Mouse (Mus musculus): ENCODE results near the gene Smoc1. TPM values are rescaled to one million over a fixed set of nuclear protein-coding genes. Genes with fewer than 3 reads are reported as not detected.

The Smoc1 gene
- polyA plus RNA-seq, 1 experiment from 2014 or later, result 10.7 TPM

GRCm38 (mm10) chr12:81029731-81030130 is 3.1 kb downstream of the Smoc1 start:
- Histone ChIP-seq H3K9ac (ENCODE audit: low read depth, low read length) (no peak overlapping the region), H3K9me3 (ENCODE audit: control insufficient read depth, low read length) (no peaks in the 10 kb centered on the region), H3K27me3 (replicated peaks; ENCODE audit: control insufficient read depth, insufficient read depth, low read length) (peaks cover 16% of the 10 kb centered on the region), H3K4me1 (ENCODE audit: control insufficient read depth, insufficient read depth, low read length) (peaks cover 9% of the 10 kb centered on the region; the same call in 1 of the 2 replicates), H3K4me3 (ENCODE audit: low read depth, low read length) (no peak overlapping the region), H3K27ac (replicated peaks; ENCODE audit: low read depth, low read length) (no peak overlapping the region), H3K36me3 (ENCODE audit: control insufficient read depth, insufficient read depth, low read length) (no peaks in the 10 kb centered on the region), H3K4me2 (ENCODE audit: low read depth, low read length) (no peak overlapping the region)
- WGBS, result 13% methylated on average over 4 of the region's 4 CpGs
- no peak for ATAC-seq (ENCODE audit: low read depth)
- DNase-seq (ENCODE audit: low spot score), result no peak

- Histone ChIP-seq H3K9ac (ENCODE audit: low read depth, low read length) (no peak overlapping the region), H3K4me3 (ENCODE audit: low read depth, low read length) (no peak overlapping the region), H3K27me3 (replicated peaks; ENCODE audit: control insufficient read depth, insufficient read depth, low read length) (peaks cover 9% of the 10 kb centered on the region; the same call in 1 of the 2 replicates), H3K36me3 (ENCODE audit: control insufficient read depth, insufficient read depth, low read length) (no peaks in the 10 kb centered on the region), H3K4me1 (ENCODE audit: control insufficient read depth, insufficient read depth, low read length) (peaks cover 9% of the 10 kb centered on the region; the same call in 1 of the 2 replicates), H3K4me2 (ENCODE audit: low read depth, low read length) (no peak overlapping the region), H3K9me3 (ENCODE audit: control insufficient read depth, low read length) (no peaks in the 10 kb centered on the region), H3K27ac (replicated peaks; ENCODE audit: low read depth, low read length) (no peak overlapping the region)
- WGBS, result 73% methylated on average over 7 of the region's 7 CpGs
- no peak for ATAC-seq (ENCODE audit: low read depth)
- DNase-seq (ENCODE audit: low spot score), result no peak
These were observed 5.0 kb downstream of the Smoc1 start for GRCm38 (mm10) chr12:81031579-81031978.

GRCm38 (mm10) chr12:81033389-81034041 is 6.9 kb downstream of the Smoc1 start:
- Histone ChIP-seq H3K4me2 (ENCODE audit: low read depth, low read length) (0 out of 2 replicates have a peak overlapping the region, but pooled peaks have one; percentile 1), H3K9me3 (ENCODE audit: control insufficient read depth, low read length) (no peaks in the 10 kb centered on the region), H3K9ac (ENCODE audit: low read depth, low read length) (no peak overlapping the region), H3K36me3 (ENCODE audit: control insufficient read depth, insufficient read depth, low read length) (no peaks in the 10 kb centered on the region), H3K27ac (replicated peaks; ENCODE audit: low read depth, low read length) (0 out of 2 replicates have a peak overlapping the region, but pooled peaks have one; percentile 28), H3K4me3 (ENCODE audit: low read depth, low read length) (no peak overlapping the region), H3K27me3 (replicated peaks; ENCODE audit: control insufficient read depth, insufficient read depth, low read length) (no peaks in the 10 kb centered on the region), H3K4me1 (ENCODE audit: control insufficient read depth, insufficient read depth, low read length) (peaks cover 9% of the 10 kb centered on the region; the same call in 1 of the 2 replicates)
- DNase-seq (ENCODE audit: low spot score) (peak; percentile 65), ATAC-seq (ENCODE audit: low read depth) (peak; percentile 78)
- 37% methylated on average over 15 of the region's 15 CpGs for WGBS

- no peaks in the 10 kb centered on the region for H3K27me3 ChIP-seq (replicated peaks; ENCODE audit: control insufficient read depth, insufficient read depth, low read length)
- peak overlapping the region; percentile 28; the same call in 1 of the 2 replicates for H3K27ac ChIP-seq (replicated peaks; ENCODE audit: low read depth, low read length)
- no peak overlapping the region for H3K9ac ChIP-seq (ENCODE audit: low read depth, low read length)
- no peak for DNase-seq (ENCODE audit: low spot score)
- H3K4me2 ChIP-seq (ENCODE audit: low read depth, low read length), result no peak overlapping the region
- peaks cover 9% of the 10 kb centered on the region; the same call in 1 of the 2 replicates for H3K4me1 ChIP-seq (ENCODE audit: control insufficient read depth, insufficient read depth, low read length)
- no peaks in the 10 kb centered on the region for H3K36me3 ChIP-seq (ENCODE audit: control insufficient read depth, insufficient read depth, low read length)
- H3K9me3 ChIP-seq (ENCODE audit: control insufficient read depth, low read length), result no peaks in the 10 kb centered on the region
- no peak for ATAC-seq (ENCODE audit: low read depth)
- no peak overlapping the region for H3K4me3 ChIP-seq (ENCODE audit: low read depth, low read length)
- WGBS, result 61% methylated on average over 4 of the region's 4 CpGs
These were observed 7.4 kb downstream of the Smoc1 start for GRCm38 (mm10) chr12:81034042-81034417.

- Histone ChIP-seq H3K4me3 (ENCODE audit: low read depth, low read length) (no peak overlapping the region), H3K4me1 (ENCODE audit: control insufficient read depth, insufficient read depth, low read length) (peaks cover 5% of the 10 kb centered on the region; the same call in 1 of the 2 replicates), H3K4me2 (ENCODE audit: low read depth, low read length) (no peak overlapping the region), H3K27me3 (replicated peaks; ENCODE audit: control insufficient read depth, insufficient read depth, low read length) (no peaks in the 10 kb centered on the region), H3K9me3 (ENCODE audit: control insufficient read depth, low read length) (no peaks in the 10 kb centered on the region), H3K36me3 (ENCODE audit: control insufficient read depth, insufficient read depth, low read length) (no peaks in the 10 kb centered on the region), H3K27ac (replicated peaks; ENCODE audit: low read depth, low read length) (no peak overlapping the region), H3K9ac (ENCODE audit: low read depth, low read length) (no peak overlapping the region)
- DNase-seq (ENCODE audit: low spot score), result no peak
- no peak for ATAC-seq (ENCODE audit: low read depth)
- WGBS, result 85% methylated on average over 6 of the region's 6 CpGs
These were observed 9.2 kb downstream of the Smoc1 start for GRCm38 (mm10) chr12:81035850-81036249.

- H3K4me3 ChIP-seq (ENCODE audit: low read depth, low read length), result no peak overlapping the region
- H3K9me3 ChIP-seq (ENCODE audit: control insufficient read depth, low read length), result no peaks in the 10 kb centered on the region
- H3K27ac ChIP-seq (replicated peaks; ENCODE audit: low read depth, low read length), result no peak overlapping the region
- H3K4me1 ChIP-seq (ENCODE audit: control insufficient read depth, insufficient read depth, low read length), result 0 out of 2 replicates have a peak, but pooled peaks cover 7% of the 10 kb centered on the region
- 61% methylated on average over 11 of the region's 11 CpGs for WGBS
- H3K36me3 ChIP-seq (ENCODE audit: control insufficient read depth, insufficient read depth, low read length), result no peaks in the 10 kb centered on the region
- H3K4me2 ChIP-seq (ENCODE audit: low read depth, low read length), result no peak overlapping the region
- no peak for ATAC-seq (ENCODE audit: low read depth)
- DNase-seq (ENCODE audit: low spot score), result no peak
- H3K27me3 ChIP-seq (replicated peaks; ENCODE audit: control insufficient read depth, insufficient read depth, low read length), result no peaks in the 10 kb centered on the region
- H3K9ac ChIP-seq (ENCODE audit: low read depth, low read length), result no peak overlapping the region
These were observed 17.0 kb downstream of the Smoc1 start for GRCm38 (mm10) chr12:81043616-81044015.

- WGBS, result 85% methylated on average over 5 of the region's 5 CpGs
- DNase-seq (ENCODE audit: low spot score), result no peak
- Histone ChIP-seq H3K36me3 (ENCODE audit: control insufficient read depth, insufficient read depth, low read length) (no peaks in the 10 kb centered on the region), H3K4me1 (ENCODE audit: control insufficient read depth, insufficient read depth, low read length) (0 out of 2 replicates have a peak, but pooled peaks cover under 1% of the 10 kb centered on the region), H3K4me3 (ENCODE audit: low read depth, low read length) (no peak overlapping the region), H3K9ac (ENCODE audit: low read depth, low read length) (no peak overlapping the region), H3K27ac (replicated peaks; ENCODE audit: low read depth, low read length) (no peak overlapping the region), H3K4me2 (ENCODE audit: low read depth, low read length) (no peak overlapping the region), H3K27me3 (replicated peaks; ENCODE audit: control insufficient read depth, insufficient read depth, low read length) (no peaks in the 10 kb centered on the region), H3K9me3 (ENCODE audit: control insufficient read depth, low read length) (no peaks in the 10 kb centered on the region)
- no peak for ATAC-seq (ENCODE audit: low read depth)
These were observed 20.3 kb downstream of the Smoc1 start for GRCm38 (mm10) chr12:81046926-81047325.

GRCm38 (mm10) chr12:81049661-81050060 is 23.1 kb downstream of the Smoc1 start:
- H3K9ac ChIP-seq (ENCODE audit: low read depth, low read length), result no peak overlapping the region
- H3K4me2 ChIP-seq (ENCODE audit: low read depth, low read length), result no peak overlapping the region
- no peak overlapping the region for H3K4me3 ChIP-seq (ENCODE audit: low read depth, low read length)
- DNase-seq (ENCODE audit: low spot score) (no peak), ATAC-seq (ENCODE audit: low read depth) (no peak)
- no peaks in the 10 kb centered on the region for H3K27me3 ChIP-seq (replicated peaks; ENCODE audit: control insufficient read depth, insufficient read depth, low read length)
- no peaks in the 10 kb centered on the region for H3K9me3 ChIP-seq (ENCODE audit: control insufficient read depth, low read length)
- WGBS, result 96% methylated on average over 5 of the region's 5 CpGs
- H3K36me3 ChIP-seq (ENCODE audit: control insufficient read depth, insufficient read depth, low read length), result no peaks in the 10 kb centered on the region
- H3K4me1 ChIP-seq (ENCODE audit: control insufficient read depth, insufficient read depth, low read length), result no peaks in the 10 kb centered on the region
- no peak overlapping the region for H3K27ac ChIP-seq (replicated peaks; ENCODE audit: low read depth, low read length)
